Mouse (Mus musculus) neural tube, embryonic 10.5 days (tissue): ENCODE measurements around the gene Stk24.

Source experiments
- DNase-seq: peaks from one replicate; pipeline ENCODE4 v3.0.0-alpha.2; 2017; ENCODE audit warnings: low spot score; ENCODE audit errors: extremely low spot score

Stk24 gene

DNA sequence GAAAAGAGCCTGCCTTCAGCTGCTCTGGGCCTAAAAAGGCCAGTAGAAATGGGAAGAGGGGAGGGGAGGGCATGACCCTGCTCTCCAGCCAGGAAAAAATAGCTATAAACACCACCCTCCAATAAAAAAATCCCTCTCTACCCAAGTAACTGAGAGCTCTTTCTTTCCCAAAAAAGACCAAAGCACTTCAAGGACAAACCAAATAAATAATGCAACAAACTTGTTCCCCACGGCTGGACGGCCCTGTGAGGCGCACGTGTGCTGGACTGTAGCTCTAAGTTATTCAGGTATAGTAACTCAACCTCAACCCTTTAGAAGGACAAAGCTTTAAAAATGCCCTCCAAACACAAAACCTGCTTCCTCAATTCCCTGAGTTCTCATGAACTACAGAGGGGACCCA, 28.1 kb downstream of the Stk24 start:
- DNase-seq = no peak

DNA sequence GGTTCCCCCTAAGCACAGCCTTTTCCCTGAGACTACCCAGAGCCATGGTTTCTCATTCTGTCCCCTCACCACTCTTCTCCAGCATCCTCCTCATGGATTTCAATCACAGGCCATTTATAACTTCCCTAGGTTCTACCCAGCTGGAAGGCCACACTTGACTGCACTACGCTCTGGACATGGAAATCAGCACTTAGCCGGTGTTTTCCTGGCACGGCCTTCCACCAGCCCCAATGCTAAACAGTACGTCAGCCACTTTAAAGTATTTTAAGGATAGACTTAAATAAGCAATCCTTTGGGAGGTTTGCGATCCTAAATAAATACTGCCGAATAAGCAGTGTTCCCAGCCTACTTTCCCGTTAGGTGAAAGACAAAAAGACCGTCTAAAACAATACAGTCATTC, 29.8 kb downstream of the Stk24 start:
- DNase-seq = no peak

DNA sequence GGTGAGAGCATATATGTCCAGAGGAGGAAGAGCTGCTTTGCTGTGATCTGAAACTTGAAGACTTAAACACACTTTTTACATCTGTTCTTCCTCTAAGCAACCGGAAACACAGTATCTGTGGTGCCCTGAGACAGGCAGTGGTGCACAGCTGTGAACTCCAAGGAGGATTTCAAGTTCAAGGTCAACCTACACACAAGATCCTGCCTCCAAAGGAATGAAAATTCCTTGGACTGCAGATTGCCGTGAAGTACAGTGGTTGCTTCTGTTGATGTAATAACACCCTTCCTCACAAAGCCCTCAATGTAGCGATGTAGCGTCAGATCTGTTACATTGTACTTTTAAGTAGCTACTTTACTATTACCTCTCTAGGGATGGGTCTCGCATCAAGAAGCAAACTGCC, 30.5 kb downstream of the Stk24 start:
- no peak for DNase-seq

DNA sequence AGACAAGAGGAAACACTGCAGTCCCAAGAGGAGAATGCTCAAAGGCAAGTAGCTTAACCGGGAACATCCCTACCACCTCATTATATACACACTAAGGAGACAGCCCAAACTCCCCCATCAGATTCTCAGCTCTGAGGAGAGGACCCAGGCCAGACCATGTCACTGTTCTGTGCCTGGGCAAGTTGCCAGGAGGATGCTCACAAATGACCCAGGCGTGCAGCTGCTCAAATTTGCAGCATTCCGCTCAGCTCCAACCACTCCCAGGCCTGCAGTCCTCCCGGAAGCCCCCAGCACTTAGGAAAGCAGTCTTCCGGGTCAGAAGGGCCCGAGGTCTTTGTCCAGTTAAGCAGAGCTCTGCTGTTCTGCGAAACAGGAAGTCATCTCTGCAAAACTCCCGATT, 31.6 kb downstream of the Stk24 start:
- no peak for DNase-seq

DNA sequence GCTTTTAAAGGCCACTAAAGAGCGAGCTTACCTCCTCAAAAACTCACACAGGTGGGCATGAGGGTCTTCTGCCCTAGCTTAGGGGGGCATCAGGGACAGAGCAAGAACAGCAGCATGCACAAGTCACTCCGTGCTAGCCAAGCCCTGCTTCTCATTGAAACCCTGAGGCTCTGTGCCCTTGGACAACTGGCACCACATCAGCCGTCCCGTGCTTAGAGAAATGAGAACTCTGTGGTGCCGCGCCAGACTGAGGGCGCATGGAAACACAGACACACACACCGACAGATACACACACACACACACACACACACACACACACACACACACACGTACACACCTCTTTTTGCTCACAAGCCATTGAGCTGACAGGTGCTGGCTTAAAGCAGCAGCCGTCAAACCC, 32.7 kb downstream of the Stk24 start:
- DNase-seq = no peak

DNA sequence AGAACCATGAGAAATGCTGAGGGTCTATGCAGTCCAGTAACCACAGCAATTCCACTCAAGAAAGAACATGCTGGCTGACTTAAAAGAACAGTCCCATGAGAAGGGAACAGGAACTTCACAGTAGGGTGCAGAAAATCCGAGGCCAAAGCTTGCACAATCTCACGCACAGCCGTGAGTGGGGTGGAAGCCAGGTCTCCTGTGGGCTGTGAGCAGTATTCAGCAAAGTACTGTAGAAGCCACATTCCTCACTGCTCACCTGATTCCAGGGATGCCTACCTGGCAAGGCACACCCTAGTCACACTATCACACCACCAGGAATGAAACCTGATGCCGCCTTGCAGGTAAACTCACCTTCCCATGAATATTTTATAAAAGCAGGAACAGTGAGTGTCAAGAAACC, 33.2 kb downstream of the Stk24 start:
- no peak for DNase-seq

DNA sequence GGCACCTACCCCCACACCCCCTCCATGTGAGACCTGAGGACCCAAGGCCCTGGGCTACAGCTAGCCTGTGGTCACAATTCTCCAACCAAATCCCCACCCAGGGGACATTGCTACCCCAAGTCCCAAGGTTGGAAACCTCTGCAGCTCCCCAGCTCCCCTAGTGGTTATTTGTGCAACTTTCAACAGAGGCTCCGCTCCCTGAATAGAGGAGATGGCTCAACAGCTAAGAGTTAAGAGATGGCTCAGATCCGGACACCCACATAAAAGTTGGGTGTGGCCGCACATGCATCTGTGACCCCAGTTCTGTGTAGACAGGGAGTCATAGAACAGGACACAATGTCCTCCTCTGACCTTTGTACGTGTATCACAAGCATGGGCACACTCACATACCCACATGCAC, 33.8 kb downstream of the Stk24 start:
- no peak for DNase-seq

DNA sequence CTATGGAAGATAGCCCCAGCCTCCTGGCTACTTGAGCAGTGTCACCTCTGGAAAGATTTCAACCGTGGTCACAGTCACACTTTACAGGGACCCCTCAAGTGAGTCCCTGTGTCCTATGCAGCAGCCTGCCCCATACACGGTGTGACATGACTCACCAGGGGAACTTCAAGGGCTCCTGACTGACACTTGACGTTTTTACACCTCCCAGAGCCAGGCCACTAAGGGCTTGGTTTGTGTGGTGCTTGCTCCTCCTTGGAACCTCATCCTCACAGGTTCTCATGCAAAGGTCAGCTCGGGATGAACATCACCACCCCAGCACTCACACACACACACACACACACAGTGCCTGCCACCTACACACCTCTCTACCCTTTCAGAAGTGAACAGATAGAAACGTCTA, 34.9 kb downstream of the Stk24 start:
- no peak for DNase-seq

DNA sequence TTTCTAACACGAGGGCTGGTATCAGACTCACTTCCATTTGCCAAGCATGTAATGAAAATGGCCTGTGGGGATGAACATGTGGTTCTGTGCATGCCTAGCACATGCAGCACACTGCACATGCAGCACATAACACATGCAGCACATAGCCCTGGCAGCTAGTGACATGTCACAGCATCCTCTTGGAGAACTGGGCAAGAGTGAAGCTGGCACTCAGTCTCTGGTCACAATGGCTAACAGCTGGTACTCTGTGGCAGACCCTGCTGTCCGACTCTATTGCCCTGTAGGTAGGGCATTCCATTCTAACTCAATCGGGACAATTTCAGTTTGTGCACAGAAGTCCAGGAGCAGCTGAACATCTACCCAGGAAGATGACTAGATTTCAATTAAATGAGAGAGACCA, 36.9 kb downstream of the Stk24 start:
- no peak for DNase-seq

DNA sequence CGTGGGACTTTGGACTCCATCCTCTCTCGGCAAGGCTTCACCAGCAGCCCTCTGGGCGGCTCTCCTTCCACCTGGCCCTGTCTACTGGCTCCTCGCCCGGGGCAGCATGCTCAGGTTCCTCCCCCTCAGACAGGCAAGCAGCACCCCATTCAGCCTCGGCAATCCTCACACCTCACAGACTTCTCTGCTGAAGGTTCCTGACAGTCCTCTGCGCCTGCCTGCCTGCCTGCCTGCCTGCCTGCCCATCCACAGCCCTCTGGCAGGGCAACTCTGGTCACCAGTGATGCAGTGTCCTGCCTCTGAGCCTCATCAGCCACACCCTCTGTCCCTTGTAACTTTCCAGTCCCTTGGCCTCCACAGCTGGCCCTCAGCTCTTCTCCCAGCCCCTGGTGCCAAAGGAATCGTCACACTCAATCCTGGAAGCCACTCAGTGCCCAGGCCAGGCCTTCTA, 39.8 kb downstream of the Stk24 start:
- DNase-seq = no peak

DNA sequence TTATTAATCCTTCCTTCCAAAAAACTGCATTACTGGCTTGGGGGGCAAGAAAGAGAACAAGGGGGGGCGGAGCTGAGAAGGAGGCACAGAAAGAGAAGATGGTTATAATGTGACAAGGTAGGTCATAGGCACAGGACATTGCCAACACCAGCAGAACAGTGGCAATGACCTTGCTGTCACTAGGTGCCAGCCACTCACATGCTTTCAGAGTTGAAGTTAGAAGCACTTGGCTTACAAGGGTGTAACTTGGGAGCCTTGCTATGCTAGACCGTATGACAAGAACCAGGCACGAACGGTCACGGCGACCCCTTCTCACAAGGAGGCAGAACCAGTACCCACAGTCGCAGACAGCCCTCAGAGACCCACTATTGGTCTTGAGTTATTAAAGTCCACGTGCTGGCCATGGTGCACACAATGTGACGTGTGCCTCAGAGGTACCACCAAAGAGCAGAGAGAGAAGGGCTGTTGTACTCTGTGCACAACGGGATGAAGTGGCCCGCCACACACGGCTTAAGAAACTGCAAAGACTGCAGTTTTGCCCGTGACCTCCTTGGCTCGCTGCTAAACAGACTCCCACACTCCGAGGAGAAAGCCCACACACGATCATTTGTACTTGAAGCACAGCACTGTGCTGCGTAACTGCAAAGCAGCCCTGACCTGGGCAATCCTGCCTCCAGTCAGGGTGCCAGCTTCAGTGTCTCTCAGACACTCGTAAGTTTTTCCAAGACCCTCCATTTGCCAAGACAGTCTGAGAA, 40.8 kb downstream of the Stk24 start:
- DNase-seq = no peak

DNA sequence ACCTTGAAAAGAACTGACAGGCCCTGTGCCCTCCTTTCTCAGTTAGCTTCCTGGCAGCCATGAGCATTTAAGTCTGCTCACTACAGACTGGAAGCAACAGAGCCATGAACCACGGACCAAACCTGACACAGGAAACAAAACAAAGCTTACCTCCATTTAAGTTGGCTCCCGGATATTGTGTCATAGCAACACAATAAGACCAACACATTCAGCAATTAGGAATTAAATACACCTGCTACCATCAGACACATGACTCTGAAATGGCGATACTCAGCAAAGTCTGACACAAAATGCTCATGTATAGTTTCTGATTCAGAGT, 49.8 kb downstream of the Stk24 start:
- DNase-seq = no peak

DNA sequence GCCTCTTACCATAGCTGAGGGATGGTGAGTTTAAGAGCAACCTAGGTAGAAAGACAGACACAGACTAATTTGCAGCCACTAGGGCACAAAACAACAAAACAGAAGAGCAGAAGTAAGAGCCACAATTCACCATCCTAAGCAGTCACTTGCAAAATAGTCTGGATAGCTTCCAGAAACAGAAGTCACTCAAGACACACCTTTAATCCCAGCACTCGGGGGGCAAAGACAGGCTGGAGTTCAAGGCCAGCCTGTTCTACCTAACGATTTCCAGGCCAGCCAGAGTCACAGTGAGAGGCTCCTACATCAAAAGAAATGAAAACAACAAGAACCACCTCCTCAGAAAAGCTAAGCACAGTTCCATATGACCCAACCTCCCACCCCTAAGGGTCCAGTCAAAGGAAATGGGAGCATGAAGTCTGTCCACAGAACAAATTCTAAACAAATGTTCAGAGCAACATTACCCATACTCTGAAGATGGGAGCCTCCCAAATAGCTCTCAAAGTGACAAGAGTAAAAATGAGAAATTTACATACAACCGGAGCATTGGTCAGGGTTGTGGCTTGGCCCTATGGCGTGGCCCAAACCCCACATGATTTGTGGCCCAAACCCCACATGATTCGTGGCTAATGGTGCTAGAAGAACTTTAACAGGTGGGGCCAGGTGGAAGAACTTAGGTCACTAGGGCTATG, 50.3 kb downstream of the Stk24 start:
- no peak for DNase-seq

DNA sequence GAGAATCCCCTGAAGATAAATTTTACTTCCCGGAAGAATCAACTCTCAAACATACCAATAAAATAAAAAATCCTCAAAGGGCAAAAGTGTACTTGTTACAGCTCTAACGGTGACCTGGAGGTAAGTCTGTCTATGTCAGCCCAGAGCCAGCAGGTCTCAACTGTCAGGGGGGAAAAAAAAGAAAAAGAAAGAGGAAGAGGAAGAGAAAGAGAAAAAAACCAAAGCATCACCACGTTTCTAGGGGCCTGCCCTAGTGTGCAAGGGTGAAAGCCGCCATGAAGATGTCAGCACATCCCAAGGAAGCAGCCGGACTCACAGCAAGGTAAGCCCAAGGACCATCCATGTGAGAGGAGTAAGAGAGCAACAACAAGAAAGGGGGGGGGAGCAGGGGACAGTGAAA, 50.9 kb downstream of the Stk24 start:
- DNase-seq = no peak

DNA sequence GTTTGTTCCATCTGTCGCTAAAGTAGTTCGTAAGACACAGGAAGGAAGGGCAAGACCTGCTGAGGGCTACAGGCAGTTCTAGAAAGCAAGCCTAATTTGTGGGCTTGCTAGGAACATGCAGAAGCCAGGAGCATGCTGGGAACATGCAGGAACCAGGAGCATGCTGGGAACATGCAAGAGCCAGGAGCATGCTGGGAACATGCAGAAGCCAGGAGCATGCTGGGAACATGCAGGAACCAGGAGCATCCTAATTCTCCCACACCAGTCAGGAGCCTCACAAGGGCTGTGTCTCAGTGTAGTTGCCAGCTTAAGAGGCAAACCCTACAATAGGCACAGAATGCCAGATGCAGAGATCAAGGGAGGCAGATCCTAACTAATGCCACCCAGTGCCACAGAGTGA, 53.4 kb downstream of the Stk24 start:
- no peak for DNase-seq

DNA sequence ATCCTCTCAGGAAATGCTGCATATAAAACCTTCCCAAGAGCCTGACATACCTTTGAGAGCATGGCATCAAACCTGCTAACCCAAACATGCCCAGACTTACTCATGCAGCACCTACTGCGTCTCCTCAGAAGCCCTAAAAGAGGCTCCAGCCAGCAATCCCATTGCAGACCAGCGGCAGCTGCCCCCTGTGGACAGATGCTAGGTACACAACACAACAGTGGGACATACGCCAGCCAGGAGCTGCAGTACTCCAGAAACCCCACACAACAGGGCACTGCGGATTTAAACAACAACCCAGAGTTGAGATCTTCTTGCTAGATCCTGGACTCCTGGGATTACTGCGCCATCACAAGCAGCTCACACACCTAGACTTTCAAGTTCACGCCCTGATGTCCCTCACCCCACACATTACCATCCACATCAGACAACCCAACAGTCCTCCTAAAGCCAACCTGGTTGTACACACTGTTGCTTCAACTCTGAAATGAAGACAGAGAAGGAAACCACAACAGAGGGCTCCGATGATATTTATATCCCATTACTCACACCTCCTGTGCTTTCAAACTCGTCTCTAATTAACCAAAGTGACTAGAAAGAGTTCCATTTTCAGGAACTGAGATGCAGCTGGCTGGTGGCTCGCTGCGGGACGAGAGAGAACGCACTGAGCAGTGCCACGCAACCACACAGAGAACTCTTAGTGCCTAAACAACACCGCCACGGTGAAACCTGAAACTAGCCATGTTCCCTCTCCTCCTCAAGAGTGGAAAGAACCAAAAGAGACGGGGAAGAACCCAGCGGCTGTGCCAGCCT, 55.1 kb downstream of the Stk24 start:
- DNase-seq = no peak

DNA sequence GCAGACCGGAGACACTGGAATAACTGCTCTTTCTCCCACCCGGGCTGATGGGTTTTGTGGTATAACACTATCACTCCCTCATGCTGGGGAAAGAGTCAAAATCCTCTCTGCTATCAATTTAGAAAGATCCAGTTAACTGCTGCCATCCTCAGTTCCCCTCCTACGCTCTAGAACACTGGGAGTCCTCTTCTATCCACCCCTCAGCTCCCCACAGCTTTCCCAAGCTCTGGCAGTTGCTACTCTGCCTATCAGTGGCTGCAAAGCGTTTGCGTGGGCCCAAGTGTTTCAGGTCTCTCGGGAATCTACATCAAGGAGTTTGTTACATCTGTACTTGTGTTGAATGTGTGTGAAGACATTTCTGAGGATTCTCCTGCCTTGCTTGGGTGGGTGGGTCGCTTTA, 57.2 kb downstream of the Stk24 start:
- no peak for DNase-seq

DNA sequence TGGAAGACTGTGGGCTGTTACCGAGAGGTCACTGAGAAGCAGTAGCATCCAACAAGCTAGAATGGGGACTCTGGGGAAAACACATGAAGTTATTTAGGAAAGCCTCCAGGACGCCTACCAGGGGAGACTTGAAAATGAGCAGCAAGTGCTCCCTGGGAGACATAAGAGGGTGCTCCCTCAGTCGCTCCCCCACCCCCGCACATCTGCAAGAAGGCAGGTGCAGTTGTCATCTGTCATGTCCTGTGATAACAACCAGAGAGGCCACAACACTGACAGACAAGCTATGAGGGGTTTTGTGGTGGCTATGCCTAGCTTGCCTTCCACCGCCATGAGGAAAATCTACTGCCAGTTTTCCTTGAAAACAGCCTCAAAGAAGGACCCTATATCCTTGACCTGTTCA, 57.7 kb downstream of the Stk24 start:
- DNase-seq = no peak

DNA sequence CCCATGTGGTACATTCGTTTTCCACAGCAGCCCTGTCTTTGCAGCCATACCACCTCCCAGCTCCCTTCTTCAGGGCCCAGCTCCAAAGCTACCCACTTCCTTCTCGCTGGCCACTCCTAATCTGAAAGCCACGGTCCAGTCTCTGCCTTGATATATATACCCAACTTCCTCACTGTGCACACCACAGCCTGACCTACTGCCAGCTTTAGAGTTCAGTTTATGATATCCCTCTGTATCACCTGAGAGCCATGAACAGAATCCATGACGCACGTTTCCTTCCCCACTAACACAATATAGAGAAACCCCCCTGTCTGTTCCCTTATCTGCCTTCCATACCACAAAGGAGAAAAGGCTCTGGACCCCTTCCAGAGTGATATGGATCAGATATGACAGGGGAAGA, 61.4 kb downstream of the Stk24 start:
- no peak for DNase-seq

DNA sequence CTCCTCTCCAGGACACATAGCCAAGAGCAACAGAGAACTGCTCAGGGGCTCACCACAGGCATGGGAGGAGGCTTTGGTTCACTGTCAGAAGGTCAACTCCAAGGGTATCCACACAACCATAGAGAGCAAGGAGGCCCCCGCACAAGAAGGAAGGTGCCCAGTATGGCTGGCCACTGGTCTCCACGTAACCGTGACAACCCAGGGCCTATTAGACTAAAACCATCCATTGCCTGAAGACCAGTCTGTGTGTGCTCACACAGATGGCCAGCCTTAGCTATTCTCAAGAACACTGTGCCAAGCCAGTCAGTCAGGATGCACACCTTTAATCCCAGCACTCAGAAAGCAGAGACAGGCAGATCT, 62.5 kb downstream of the Stk24 start:
- no peak for DNase-seq

DNA sequence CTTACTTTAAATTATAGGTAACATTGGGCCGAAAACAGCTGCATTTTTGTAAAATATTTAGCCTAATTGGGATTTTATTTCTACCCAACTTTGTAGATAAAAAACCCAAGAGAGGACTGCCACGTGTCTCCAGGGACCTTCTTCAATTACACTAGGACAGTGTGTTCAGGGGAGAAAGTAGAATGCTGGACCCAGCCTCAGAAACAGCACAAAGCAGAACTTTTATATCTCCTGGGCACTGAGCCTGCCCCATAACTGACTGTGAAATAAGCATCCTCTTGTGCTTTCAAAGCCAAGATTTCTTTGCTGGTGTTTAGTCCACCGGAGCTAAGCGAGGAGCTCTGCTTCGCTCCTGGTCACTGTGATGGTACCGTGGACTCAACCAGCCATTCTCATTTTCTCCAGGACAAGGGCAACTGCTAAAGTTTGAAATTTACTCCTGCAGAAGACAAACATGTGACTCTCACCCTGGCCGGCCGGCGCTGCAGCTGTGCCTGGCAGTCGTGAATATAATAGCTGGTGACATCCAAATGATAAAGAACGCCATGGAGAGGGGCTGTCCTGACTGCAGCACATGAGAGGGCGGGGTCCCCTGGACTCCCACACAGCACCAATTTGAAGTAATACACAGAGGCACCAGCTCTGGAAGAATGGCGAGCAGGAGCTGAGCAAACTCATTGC, 63.0 kb downstream of the Stk24 start:
- no peak for DNase-seq

DNA sequence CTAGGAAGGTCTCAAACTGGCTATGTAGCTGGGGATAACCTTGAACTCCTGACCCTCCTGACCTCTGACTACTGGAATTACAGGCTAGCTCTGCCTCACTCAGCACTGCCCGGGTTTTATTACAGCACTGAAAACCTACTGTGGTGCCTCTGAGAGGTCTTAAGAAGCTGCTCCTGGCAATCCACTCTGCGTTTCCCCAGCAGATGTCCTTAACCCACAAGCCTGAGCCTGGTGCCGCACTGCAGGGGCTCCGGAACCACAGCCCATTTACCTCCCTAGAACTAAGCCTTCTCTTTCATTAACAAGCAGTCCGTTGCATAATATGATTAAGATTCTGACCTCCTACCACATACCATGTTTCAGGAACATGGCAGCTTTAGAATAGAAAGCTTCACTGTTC, 63.7 kb downstream of the Stk24 start:
- no peak for DNase-seq
